Mouse (Mus musculus): ENCODE results near the gene Klc4. TPM values are rescaled to one million over a fixed set of nuclear protein-coding genes. Genes with fewer than 3 reads are reported as not detected.

Gene Klc4
- total and polyA plus RNA-seq, 2 experiments from 2014 or later = 21.3 to 32.7 TPM

GRCm38 (mm10) chr17:46651755-46652547 lies 6.1 kb upstream of the Klc4 start:
- Histone ChIP-seq H3K27ac (ENCODE audit: low read depth, low read length) (no peak overlapping the region), H3K4me3 (ENCODE audit: low read depth, low read length) (no peak overlapping the region; the same call in 1 of the 2 replicates), H3K9me3 (ENCODE audit: low read length) (no peaks in the 10 kb centered on the region), H3K4me1 (ENCODE audit: insufficient read depth) (peaks cover 20% of the 10 kb centered on the region), H3K4me2 (ENCODE audit: low read depth) (peak overlapping the region; percentile 88), H3K27me3 (ENCODE audit: insufficient read depth, low read length) (no peaks in the 10 kb centered on the region), H3K9ac (0 out of 2 replicates have a peak overlapping the region, but pooled peaks have one; percentile 95), H3K36me3 (ENCODE audit: insufficient read depth) (peaks cover 35% of the 10 kb centered on the region)
- TF ChIP-seq CTCF (IDR thresholded peaks at IDR 0.05; ENCODE audit: low read depth) = no peak
- ATAC-seq = no peak
- 71% methylated on average over 20 of the region's 20 CpGs for WGBS
- no peak for DNase-seq

- peak overlapping the region; percentile 95 for H3K9ac ChIP-seq
- H3K27ac ChIP-seq (ENCODE audit: low read depth, low read length) = 0 out of 2 replicates have a peak overlapping the region, but pooled peaks have one; percentile 92
- peaks cover 29% of the 10 kb centered on the region for H3K36me3 ChIP-seq (ENCODE audit: insufficient read depth)
- DNase-seq (no peak), ATAC-seq (no peak)
- peak overlapping the region; percentile 88 for H3K4me2 ChIP-seq (ENCODE audit: low read depth)
- H3K9me3 ChIP-seq (ENCODE audit: low read length) = no peaks in the 10 kb centered on the region
- no peaks in the 10 kb centered on the region for H3K27me3 ChIP-seq (ENCODE audit: insufficient read depth, low read length)
- WGBS = 72% methylated on average over 17 of the region's 17 CpGs
- H3K4me1 ChIP-seq (ENCODE audit: insufficient read depth) = peaks cover 26% of the 10 kb centered on the region
- no peak for TF ChIP-seq CTCF (IDR thresholded peaks at IDR 0.05; ENCODE audit: low read depth)
- H3K4me3 ChIP-seq (ENCODE audit: low read depth, low read length) = peak overlapping the region; percentile 64
Observed at GRCm38 (mm10) chr17:46651292-46651691, 5.5 kb upstream of the Klc4 start.

- WGBS = 3% methylated on average over 58 of the region's 58 CpGs
- no peak for TF ChIP-seq CTCF (IDR thresholded peaks at IDR 0.05; ENCODE audit: low read depth)
- H3K4me1 ChIP-seq (ENCODE audit: insufficient read depth) = peaks cover 26% of the 10 kb centered on the region
- H3K36me3 ChIP-seq (ENCODE audit: insufficient read depth) = peaks cover 21% of the 10 kb centered on the region
- H3K27me3 ChIP-seq (ENCODE audit: insufficient read depth, low read length) = no peaks in the 10 kb centered on the region
- peak within 1 kb of the TSS; percentile 92 for H3K27ac ChIP-seq (ENCODE audit: low read depth, low read length)
- peak within 1 kb of the TSS; percentile 88 for H3K4me2 ChIP-seq (ENCODE audit: low read depth)
- no peaks in the 10 kb centered on the region for H3K9me3 ChIP-seq (ENCODE audit: low read length)
- peak within 1 kb of the TSS; percentile 64 for H3K4me3 ChIP-seq (ENCODE audit: low read depth, low read length)
- ATAC-seq (peak; percentile 96), DNase-seq (peak; percentile 95)
- H3K9ac ChIP-seq = peak within 1 kb of the TSS; percentile 95
Observed at GRCm38 (mm10) chr17:46650232-46651031, 4.6 kb upstream of the Klc4 start, which contains the start of gene Cul7. TSS of gene Cul7 (plus strand) at chr17:46650337.

GRCm38 (mm10) chr17:46649811-46650210 lies 4.0 kb upstream of the Klc4 start:
- 33% methylated on average over 15 of the region's 15 CpGs for WGBS

GRCm38 (mm10) chr17:46648436-46648835 lies 2.6 kb upstream of the Klc4 start:
- H3K4me3 ChIP-seq (ENCODE audit: low read depth, low read length) = no peak overlapping the region
- no peak overlapping the region for H3K9ac ChIP-seq
- TF ChIP-seq CTCF (IDR thresholded peaks at IDR 0.05; ENCODE audit: low read depth) = no peak
- no peak for ATAC-seq
- peaks cover 29% of the 10 kb centered on the region for H3K4me1 ChIP-seq (ENCODE audit: insufficient read depth)
- H3K27ac ChIP-seq (ENCODE audit: low read depth, low read length) = no peak overlapping the region
- peaks cover 13% of the 10 kb centered on the region for H3K36me3 ChIP-seq (ENCODE audit: insufficient read depth)
- no peaks in the 10 kb centered on the region for H3K9me3 ChIP-seq (ENCODE audit: low read length)
- no peak for DNase-seq
- no peak overlapping the region for H3K4me2 ChIP-seq (ENCODE audit: low read depth)
- H3K27me3 ChIP-seq (ENCODE audit: insufficient read depth, low read length) = no peaks in the 10 kb centered on the region
- WGBS = 91% methylated on average over 9 of the region's 9 CpGs

More at GRCm38 (mm10) chr17:46649811-46650210, 4.0 kb upstream of the Klc4 start:
- peaks cover 20% of the 10 kb centered on the region for H3K36me3 ChIP-seq (ENCODE audit: insufficient read depth)
- ATAC-seq = no peak
- DNase-seq = no peak
- H3K4me2 ChIP-seq (ENCODE audit: low read depth) = peak overlapping the region; percentile 88
- no peak for TF ChIP-seq CTCF (IDR thresholded peaks at IDR 0.05; ENCODE audit: low read depth)
- peaks cover 26% of the 10 kb centered on the region for H3K4me1 ChIP-seq (ENCODE audit: insufficient read depth)
- peak overlapping the region; percentile 92 for H3K27ac ChIP-seq (ENCODE audit: low read depth, low read length)
- H3K9ac ChIP-seq = peak overlapping the region; percentile 95
- no peaks in the 10 kb centered on the region for H3K27me3 ChIP-seq (ENCODE audit: insufficient read depth, low read length)
- peak overlapping the region; percentile 64 for H3K4me3 ChIP-seq (ENCODE audit: low read depth, low read length)
- H3K9me3 ChIP-seq (ENCODE audit: low read length) = no peaks in the 10 kb centered on the region

GRCm38 (mm10) chr17:46647279-46647678 lies 1.5 kb upstream of the Klc4 start:
- WGBS = 91% methylated on average over 7 of the region's 7 CpGs
- Histone ChIP-seq H3K9ac (0 out of 2 replicates have a peak overlapping the region, but pooled peaks have one; percentile 83), H3K36me3 (ENCODE audit: insufficient read depth) (peaks cover 6% of the 10 kb centered on the region), H3K27me3 (ENCODE audit: insufficient read depth, low read length) (no peaks in the 10 kb centered on the region), H3K4me3 (ENCODE audit: low read depth, low read length) (no peak overlapping the region), H3K4me1 (ENCODE audit: insufficient read depth) (peaks cover 29% of the 10 kb centered on the region), H3K9me3 (ENCODE audit: low read length) (no peaks in the 10 kb centered on the region), H3K4me2 (ENCODE audit: low read depth) (no peak overlapping the region), H3K27ac (ENCODE audit: low read depth, low read length) (no peak overlapping the region)
- no peak for TF ChIP-seq CTCF (IDR thresholded peaks at IDR 0.05; ENCODE audit: low read depth)
- no peak for ATAC-seq
- DNase-seq = no peak
